Mouse (Mus musculus) left cerebral cortex, postnatal 36 days (tissue): ENCODE results near the gene Fchsd2. TPM values are rescaled to one million over a fixed set of nuclear protein-coding genes. Genes with fewer than 3 reads are reported as not detected.

ENCODE experiments used
- DNase-seq, 2 experiments: peaks; one replicate each; pipeline ENCODE4 v3.0.0; 2021 to 2022; ENCODE audit warnings: low spot score in 2 of 2, mixed read lengths in 1 of 2
- intact Hi-C: fragments of 180-260 bp; cut with DNase I; formaldehyde crosslinking; loops from one replicate; pipeline ENCODE4 v1.15.1; 2025
- total RNA-seq, 2 experiments: library from RNA; stranded (reverse); gene quantifications; 2 replicates each; pipeline ENCODE4 v1.2.3; 2021

Gene Fchsd2
- total RNA-seq, 2 experiments from 2014 or later, result 31.3 to 41.8 TPM

DNA sequence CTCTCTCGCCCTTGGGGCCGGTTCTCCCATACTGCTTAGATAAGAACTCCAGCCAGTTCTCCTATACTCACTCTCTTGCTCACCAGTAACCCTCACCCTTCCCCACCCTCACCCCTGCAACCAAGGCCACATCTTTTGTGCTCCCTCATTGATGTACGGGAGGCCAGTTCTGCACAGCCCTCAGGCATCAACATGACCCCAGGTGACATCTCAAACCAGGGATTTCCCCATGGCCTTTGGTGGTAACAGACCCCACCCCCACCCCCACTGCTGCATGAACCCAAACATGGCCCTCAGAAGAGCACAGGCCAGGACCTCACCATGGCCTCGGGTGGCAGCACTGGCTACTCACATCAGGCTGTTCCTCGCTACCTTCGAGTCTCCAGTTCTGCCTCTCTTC lies 23.4 kb upstream of the Fchsd2 start:
- intact Hi-C loops, result no loop called here
- DNase-seq, result no peak

DNA sequence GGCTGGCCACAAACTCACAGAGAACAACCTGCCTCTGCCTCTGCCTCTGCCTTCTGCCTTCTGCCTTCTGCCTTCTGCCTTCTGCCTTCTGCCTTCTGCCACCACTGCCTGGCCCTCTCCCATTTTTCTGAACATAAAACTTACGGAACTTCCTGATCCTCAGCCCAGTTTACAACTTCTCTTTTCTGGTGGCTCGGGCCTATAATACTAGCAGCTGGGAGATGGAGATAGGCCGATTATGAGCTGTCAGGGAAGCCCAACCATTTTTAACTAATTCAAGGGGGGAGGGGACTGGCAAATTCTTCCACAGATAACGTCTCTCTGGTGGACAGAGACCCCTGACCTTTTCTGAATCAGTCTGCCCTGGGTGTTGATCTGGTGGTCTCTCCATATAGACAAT lies 22.3 kb upstream of the Fchsd2 start:
- no peak for DNase-seq
- intact Hi-C loops, result no loop called here

- DNase-seq, result no peak
- intact Hi-C loops, result no loop called here
These were observed 21.6 kb upstream of the Fchsd2 start for GRCm38 (mm10) chr7:101071020-101071419.

DNA sequence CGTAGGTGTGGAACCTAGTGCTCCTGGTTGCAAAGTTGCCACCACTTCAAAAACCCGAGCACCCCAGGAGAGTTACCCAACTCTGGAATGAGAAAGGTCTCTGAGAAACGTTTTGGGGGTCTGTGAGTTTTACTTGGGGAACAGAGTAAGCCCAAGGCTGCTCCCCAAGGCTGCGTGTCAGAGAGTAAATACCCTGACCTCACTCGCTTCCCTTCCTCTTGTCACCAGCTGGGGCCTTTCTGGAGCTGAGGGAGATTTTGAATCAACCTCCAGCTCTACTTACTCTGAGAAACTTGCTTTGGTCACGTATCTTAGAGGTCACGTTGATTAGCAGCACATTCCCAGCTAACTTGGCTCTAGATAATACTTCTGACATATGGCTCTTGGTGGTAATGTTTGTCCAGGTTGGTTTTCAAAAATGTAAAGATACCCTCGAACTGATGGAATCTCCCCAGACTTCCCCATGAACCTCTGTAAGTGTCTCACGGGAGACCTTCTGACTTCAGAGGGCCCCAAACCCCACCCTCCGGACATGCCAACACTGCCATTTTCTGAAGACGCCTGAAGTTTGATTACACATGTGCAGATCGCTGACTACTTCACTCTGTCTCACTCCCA lies 20.4 kb upstream of the Fchsd2 start:
- no peak for DNase-seq
- intact Hi-C loops, result no loop called here

DNA sequence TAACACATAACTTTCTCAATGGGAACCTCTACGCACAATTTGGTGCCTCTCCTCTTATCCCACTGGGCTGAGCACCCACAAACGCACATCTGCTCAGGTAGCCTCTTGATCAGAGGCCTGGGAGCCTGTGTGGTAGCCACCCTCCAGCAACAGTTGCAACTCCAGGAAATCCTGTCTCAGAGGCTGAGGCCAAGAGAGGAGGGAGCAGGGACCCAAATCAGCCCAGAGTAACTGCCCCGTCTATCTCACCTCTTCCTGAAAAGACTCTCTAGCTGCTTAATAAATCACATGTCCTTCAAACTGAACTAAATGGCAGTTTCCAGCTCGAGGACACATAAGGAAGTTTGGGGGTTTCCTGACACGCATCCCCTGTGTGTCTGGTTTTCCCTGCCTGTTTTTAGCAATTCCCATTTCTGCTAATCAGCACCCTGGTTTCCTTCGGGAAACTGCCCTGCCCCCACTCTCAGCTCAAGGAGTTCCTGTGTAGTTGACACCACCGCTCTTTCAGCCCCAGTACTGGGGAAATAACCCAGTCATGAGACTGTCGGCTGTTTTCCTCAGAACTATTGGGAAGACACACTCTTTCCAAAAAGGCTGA lies 18.4 kb upstream of the Fchsd2 start:
- intact Hi-C loops, result no loop called here

GRCm38 (mm10) chr7:101083562-101084166 lies 9.0 kb upstream of the Fchsd2 start:
- DNase-seq, result no peak
- intact Hi-C loops, result no loop called here

More for the DNA sequence above, 18.4 kb upstream of the Fchsd2 start:
- no peak for DNase-seq

DNA sequence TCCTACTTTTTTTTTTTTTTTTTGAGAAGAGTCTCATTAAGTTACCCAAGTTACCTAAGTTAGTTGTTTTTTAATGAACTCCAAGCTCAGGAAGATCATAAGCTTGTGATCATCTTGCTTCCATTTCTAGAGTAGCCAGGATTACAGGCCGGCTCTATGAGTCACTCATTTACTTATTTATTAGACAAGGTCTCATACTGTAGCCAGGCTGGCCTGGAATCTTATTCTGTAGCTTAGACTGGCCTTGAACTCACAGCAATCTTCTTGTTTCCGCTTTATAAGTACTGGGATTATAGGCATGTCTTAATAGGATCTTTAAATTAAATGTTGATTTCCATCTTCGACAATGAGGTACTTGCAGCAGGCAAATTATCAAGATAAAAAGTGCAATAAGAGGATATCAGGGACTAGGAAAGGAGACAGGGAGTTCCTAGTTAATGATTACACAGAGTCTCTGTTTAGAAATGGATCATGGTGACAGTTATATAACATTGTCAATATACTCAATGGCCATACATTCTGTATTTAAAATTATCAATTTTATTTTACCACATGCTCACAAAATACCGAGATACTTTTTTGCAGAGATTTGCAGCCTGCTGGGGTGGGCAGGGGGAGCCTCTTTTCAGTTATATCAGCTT lies 7.7 kb upstream of the Fchsd2 start:
- DNase-seq, result no peak

GRCm38 (mm10) chr7:101085779-101086178 lies 6.9 kb upstream of the Fchsd2 start:
- DNase-seq, result no peak

More for the DNA sequence above, 7.7 kb upstream of the Fchsd2 start:
- intact Hi-C loops, result no loop called here

DNA sequence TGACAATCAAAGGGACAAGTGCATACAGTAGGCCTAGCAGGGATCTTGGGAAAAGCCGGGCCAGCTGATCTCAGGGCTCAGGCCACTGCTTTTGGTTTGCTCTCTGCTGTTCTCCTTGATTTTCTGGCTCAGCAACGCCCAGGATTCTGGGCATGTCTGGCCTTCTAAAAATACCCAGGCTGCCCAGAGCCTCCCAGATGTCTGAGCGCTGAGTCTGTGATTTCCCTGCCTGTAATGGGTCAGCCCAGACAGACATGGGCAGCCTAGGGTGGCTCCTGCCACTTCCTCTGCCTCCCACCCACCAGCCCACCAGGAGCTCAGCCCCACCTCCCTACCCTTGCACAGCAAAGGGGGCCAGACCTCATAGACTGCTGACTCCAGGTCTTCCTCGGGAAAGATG lies 4.0 kb upstream of the Fchsd2 start:
- DNase-seq, result peak in 1 of 2 experiments; percentile 22
- intact Hi-C loops, result no loop called here

More at GRCm38 (mm10) chr7:101085779-101086178, 6.9 kb upstream of the Fchsd2 start:
- intact Hi-C loops, result no loop called here

DNA sequence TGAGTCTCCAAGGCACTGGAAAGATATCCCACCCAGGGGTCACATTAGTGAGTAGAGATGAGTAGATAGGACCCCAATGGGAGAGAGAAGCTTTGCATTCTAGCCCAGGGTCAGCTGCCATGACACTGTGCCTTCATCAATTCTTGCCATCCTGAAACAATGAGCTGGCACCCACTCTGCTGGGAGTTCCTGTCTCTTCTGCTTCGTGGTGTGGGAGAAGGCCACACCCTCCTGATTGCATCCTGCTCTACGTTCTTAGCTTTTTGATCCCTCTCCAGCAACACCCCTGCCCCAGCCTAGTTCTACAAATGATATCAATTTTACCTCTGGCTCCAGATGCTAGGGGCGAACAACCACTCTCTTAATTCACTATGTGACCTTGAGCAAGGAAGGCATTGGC lies 3.4 kb upstream of the Fchsd2 start:
- no peak for DNase-seq
- intact Hi-C loops, result no loop called here

GRCm38 (mm10) chr7:101093231-101093630 lies 568 bp downstream of the Fchsd2 start:
- intact Hi-C loops, result no loop called here
- no peak for DNase-seq

GRCm38 (mm10) chr7:101094746-101095145 lies 2.1 kb downstream of the Fchsd2 start:
- DNase-seq, result no peak
- intact Hi-C loops, result no loop called here

DNA sequence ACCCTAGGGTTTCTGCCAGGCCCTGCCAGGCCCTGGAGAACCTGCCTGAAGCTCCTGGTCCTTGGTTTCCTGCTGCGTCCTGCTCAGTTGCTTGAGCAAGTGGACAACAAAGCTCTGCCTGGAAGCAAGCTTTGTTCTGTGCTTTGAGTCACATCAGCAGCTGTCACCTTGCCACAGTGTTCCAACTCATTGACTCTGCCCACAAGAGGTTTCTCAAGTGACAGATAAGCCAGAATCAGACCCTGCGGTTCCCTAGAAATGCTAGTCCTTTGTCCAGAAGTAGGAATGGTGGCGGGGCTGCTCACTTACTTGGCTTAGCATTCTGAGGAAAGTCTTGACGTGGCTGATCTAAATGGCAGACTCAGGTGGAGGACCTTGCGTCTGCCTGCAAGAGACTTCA lies 2.9 kb downstream of the Fchsd2 start:
- intact Hi-C loops, result no loop called here
- no peak for DNase-seq

DNA sequence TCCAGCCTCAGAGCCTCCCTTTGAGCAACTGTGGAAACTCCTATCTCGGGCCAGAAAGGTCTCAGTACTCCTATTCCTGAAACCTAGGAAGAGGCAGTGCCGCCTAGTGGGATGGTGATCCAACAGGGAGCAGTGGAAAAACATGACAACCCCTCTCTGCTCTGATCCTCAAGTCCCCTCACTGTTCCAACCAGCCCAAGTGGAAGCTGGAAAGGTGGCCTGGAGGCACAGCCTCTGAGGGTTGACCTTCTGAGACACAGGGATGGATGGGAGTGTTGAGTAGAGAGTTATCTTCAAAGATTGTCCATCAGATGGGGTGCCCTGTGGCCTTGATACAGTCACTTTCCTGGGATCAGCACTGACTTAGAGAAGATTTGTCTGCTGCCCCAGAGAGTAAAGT lies 3.9 kb downstream of the Fchsd2 start:
- intact Hi-C loops, result no loop called here
- DNase-seq, result no peak

DNA sequence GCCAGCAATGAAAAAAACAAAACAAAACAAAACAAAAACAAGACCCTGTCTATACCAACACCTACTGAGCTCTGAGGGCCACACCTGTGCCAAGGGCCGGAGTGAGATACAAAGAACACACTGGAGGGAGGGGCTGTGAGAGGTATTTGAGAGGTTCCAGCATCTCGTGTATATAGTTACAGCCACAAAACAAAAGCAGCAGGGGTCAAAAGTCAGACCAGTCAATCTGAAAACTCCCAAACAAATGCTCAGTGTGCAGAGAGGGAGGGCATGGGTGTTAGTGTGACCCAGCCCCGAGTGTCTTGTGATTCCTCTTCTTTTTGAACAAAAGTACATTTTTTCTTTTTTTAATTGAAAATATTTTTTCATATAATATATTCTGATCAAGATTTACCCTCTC lies 4.4 kb downstream of the Fchsd2 start:
- DNase-seq, result no peak
- intact Hi-C loops, result no loop called here

GRCm38 (mm10) chr7:101099981-101100380 lies 7.3 kb downstream of the Fchsd2 start:
- DNase-seq, result no peak
- intact Hi-C loops, result loop anchor here (10.0 kb wide), 2 partner anchors 495 to 875 kb away; partner anchors contain the start of genes Mrpl48, Pgm2l1 and Rab6a

- intact Hi-C loops, result loop anchor here (10.0 kb wide), 2 partner anchors 496 to 876 kb away; partner anchors contain the start of genes Mrpl48, Pgm2l1 and Rab6a
- peak; percentile 71 to 76 for DNase-seq
These were observed 8.6 kb downstream of the Fchsd2 start for GRCm38 (mm10) chr7:101101156-101101691.

GRCm38 (mm10) chr7:101106666-101107065 lies 14.0 kb downstream of the Fchsd2 start:
- DNase-seq, result no peak
- intact Hi-C loops, result loop anchor here (5.0 to 10.0 kb wide), 3 partner anchors 66 to 882 kb away; partner anchors contain the start of genes Mrpl48, Pgm2l1 and Rab6a

GRCm38 (mm10) chr7:101107073-101107810 lies 14.6 kb downstream of the Fchsd2 start:
- intact Hi-C loops, result loop anchor here (5.0 to 10.0 kb wide), 3 partner anchors 65 to 882 kb away; partner anchors contain the start of genes Mrpl48, Pgm2l1 and Rab6a
- DNase-seq, result no peak
